Mouse (Mus musculus): ENCODE results near the gene Sergef.

The Sergef gene

GRCm38 (mm10) chr7:46616429-46617005, 23.1 kb downstream of the Sergef start:
- DNase-seq (ENCODE audit: low read depth, low spot score), result no peak

- DNase-seq (ENCODE audit: low read depth, low spot score), result no peak
Measured at GRCm38 (mm10) chr7:46615256-46615977, 24.2 kb downstream of the Sergef start.

- DNase-seq (ENCODE audit: low read depth, low spot score), result no peak
Measured at GRCm38 (mm10) chr7:46614263-46614662, 25.3 kb downstream of the Sergef start.

GRCm38 (mm10) chr7:46613091-46613490, 26.5 kb downstream of the Sergef start:
- DNase-seq (ENCODE audit: low read depth, low spot score), result no peak

- no peak for DNase-seq (ENCODE audit: low read depth, low spot score)
Measured at GRCm38 (mm10) chr7:46612421-46612937, 27.1 kb downstream of the Sergef start.

GRCm38 (mm10) chr7:46611970-46612369, 27.6 kb downstream of the Sergef start:
- no peak for DNase-seq (ENCODE audit: low read depth, low spot score)

- DNase-seq (ENCODE audit: low read depth, low spot score), result no peak
Measured at GRCm38 (mm10) chr7:46609317-46609716, 30.3 kb downstream of the Sergef start.

- peak; percentile 57 for DNase-seq (ENCODE audit: low read depth, low spot score)
Measured at GRCm38 (mm10) chr7:46607428-46608055, 32.1 kb downstream of the Sergef start.

GRCm38 (mm10) chr7:46607031-46607426, 32.6 kb downstream of the Sergef start:
- no peak for DNase-seq (ENCODE audit: low read depth, low spot score)

- peak; percentile 76 for DNase-seq (ENCODE audit: low read depth, low spot score)
Measured at GRCm38 (mm10) chr7:46606391-46607030, 33.1 kb downstream of the Sergef start.

- no peak for DNase-seq (ENCODE audit: low read depth, low spot score)
Measured at GRCm38 (mm10) chr7:46603051-46603450, 36.6 kb downstream of the Sergef start.

- no peak for DNase-seq (ENCODE audit: low read depth, low spot score)
Measured at GRCm38 (mm10) chr7:46602079-46602478, 37.5 kb downstream of the Sergef start.

- DNase-seq (ENCODE audit: low read depth, low spot score), result no peak
Measured at GRCm38 (mm10) chr7:46601097-46601496, 38.5 kb downstream of the Sergef start.

GRCm38 (mm10) chr7:46597006-46597405, 42.6 kb downstream of the Sergef start:
- DNase-seq (ENCODE audit: low read depth, low spot score), result no peak

- DNase-seq (ENCODE audit: low read depth, low spot score), result no peak
Measured at GRCm38 (mm10) chr7:46591546-46591945, 48.1 kb downstream of the Sergef start.

- DNase-seq (ENCODE audit: low read depth, low spot score), result no peak
Measured at GRCm38 (mm10) chr7:46589181-46589580, 50.4 kb downstream of the Sergef start.

GRCm38 (mm10) chr7:46588005-46588404, 51.6 kb downstream of the Sergef start:
- DNase-seq (ENCODE audit: low read depth, low spot score), result no peak

- DNase-seq (ENCODE audit: low read depth, low spot score), result no peak
Measured at GRCm38 (mm10) chr7:46587466-46587865, 52.1 kb downstream of the Sergef start.

GRCm38 (mm10) chr7:46586621-46587216, 52.9 kb downstream of the Sergef start:
- DNase-seq (ENCODE audit: low read depth, low spot score), result no peak

- DNase-seq (ENCODE audit: low read depth, low spot score), result no peak
Measured at GRCm38 (mm10) chr7:46582750-46583149, 56.9 kb downstream of the Sergef start.

GRCm38 (mm10) chr7:46581358-46581930, 58.2 kb downstream of the Sergef start:
- no peak for DNase-seq (ENCODE audit: low read depth, low spot score)

All from retina, adult 2 months (tissue).